Mouse (Mus musculus): Measurements from ENCODE around the gene Tmem79. TPM values are rescaled to one million over a fixed set of nuclear protein-coding genes. Genes with fewer than 3 reads are reported as not detected.
"Not testable (repeated sequence)": the region's sequence is repeated elsewhere in the genome, so short reads cannot be mapped to it uniquely, and the experiment has no call there.

Tmem79 gene
- 0.68 and 0.71 TPM in 2 replicates for polyA plus RNA-seq (2012; ENCODE audit: insufficient read depth, insufficient read length, missing spikeins)

GRCm38 (mm10) chr3:88336058-88337013 is at the start of gene Tmem79, which contains the start of gene Smg5:
Tmem79 (minus strand) TSS chr3:88336148.
Smg5 (plus strand) TSS chr3:88336260.
- Histone ChIP-seq H3K27ac (ENCODE audit: insufficient read depth, low read depth, low read length) (peak within 1 kb of the TSS; percentile 95), H3K4me3 (ENCODE audit: insufficient read depth, low read length) (peak within 1 kb of the TSS; percentile 96), H3K4me1 (ENCODE audit: control insufficient read depth, insufficient read depth, low read length) (peaks cover 23% of the 10 kb centered on the region)
- TF ChIP-seq CTCF (IDR thresholded peaks at IDR 0.05; ENCODE audit: low read depth, low read length) (no peak), POLR2A (IDR thresholded peaks at IDR 0.05; ENCODE audit: borderline replicate concordance, low read depth, low read length) (peak; percentile 74)

GRCm38 (mm10) chr3:88384364-88384763 is 48.4 kb upstream of the Tmem79 start, which contains the start of gene Bglap:
Bglap (minus strand) TSS chr3:88384464.
- Histone ChIP-seq H3K4me1 (ENCODE audit: control insufficient read depth, insufficient read depth, low read length) (peaks cover 2% of the 10 kb centered on the region; the same call in 1 of the 2 replicates), H3K27ac (ENCODE audit: insufficient read depth, low read depth, low read length) (no peak within 1 kb of the TSS), H3K4me3 (ENCODE audit: insufficient read depth, low read length) (no peak within 1 kb of the TSS)
- TF ChIP-seq CTCF (IDR thresholded peaks at IDR 0.05; ENCODE audit: low read depth, low read length) (no peak), POLR2A (IDR thresholded peaks at IDR 0.05; ENCODE audit: borderline replicate concordance, low read depth, low read length) (no peak)

- not testable (repeated sequence) for H3K27ac ChIP-seq (ENCODE audit: insufficient read depth, low read depth, low read length); H3K4me3 ChIP-seq (ENCODE audit: insufficient read depth, low read length); H3K4me1 ChIP-seq (ENCODE audit: control insufficient read depth, insufficient read depth, low read length)
Observed at GRCm38 (mm10) chr3:88382383-88382782, 46.4 kb upstream of the Tmem79 start.

GRCm38 (mm10) chr3:88381389-88382315 is 45.7 kb upstream of the Tmem79 start:
- H3K27ac ChIP-seq (ENCODE audit: insufficient read depth, low read depth, low read length); H3K4me3 ChIP-seq (ENCODE audit: insufficient read depth, low read length); H3K4me1 ChIP-seq (ENCODE audit: control insufficient read depth, insufficient read depth, low read length): not testable (repeated sequence)

- H3K4me3 ChIP-seq (ENCODE audit: insufficient read depth, low read length); H3K27ac ChIP-seq (ENCODE audit: insufficient read depth, low read depth, low read length); H3K4me1 ChIP-seq (ENCODE audit: control insufficient read depth, insufficient read depth, low read length): not testable (repeated sequence)
Observed at GRCm38 (mm10) chr3:88378599-88378998, 42.7 kb upstream of the Tmem79 start, which contains the start of gene Bglap2. Bglap2 (minus strand) TSS chr3:88378699.

- H3K4me1 ChIP-seq (ENCODE audit: control insufficient read depth, insufficient read depth, low read length); H3K27ac ChIP-seq (ENCODE audit: insufficient read depth, low read depth, low read length); H3K4me3 ChIP-seq (ENCODE audit: insufficient read depth, low read length): not testable (repeated sequence)
Observed at GRCm38 (mm10) chr3:88376644-88377043, 40.7 kb upstream of the Tmem79 start.

- H3K4me1 ChIP-seq (ENCODE audit: control insufficient read depth, insufficient read depth, low read length); H3K27ac ChIP-seq (ENCODE audit: insufficient read depth, low read depth, low read length); H3K4me3 ChIP-seq (ENCODE audit: insufficient read depth, low read length): not testable (repeated sequence)
Observed at GRCm38 (mm10) chr3:88375750-88376626, 40.0 kb upstream of the Tmem79 start.

- H3K4me3 ChIP-seq (ENCODE audit: insufficient read depth, low read length); H3K4me1 ChIP-seq (ENCODE audit: control insufficient read depth, insufficient read depth, low read length); H3K27ac ChIP-seq (ENCODE audit: insufficient read depth, low read depth, low read length): not testable (repeated sequence)
Observed at GRCm38 (mm10) chr3:88372643-88373042, 36.7 kb upstream of the Tmem79 start, which contains the start of gene Bglap3. Bglap3 (minus strand) TSS chr3:88372743.

GRCm38 (mm10) chr3:88368511-88368910 is 32.6 kb upstream of the Tmem79 start:
- not testable (repeated sequence) for H3K4me3 ChIP-seq (ENCODE audit: insufficient read depth, low read length); H3K4me1 ChIP-seq (ENCODE audit: control insufficient read depth, insufficient read depth, low read length); H3K27ac ChIP-seq (ENCODE audit: insufficient read depth, low read depth, low read length)

- H3K4me3 ChIP-seq (ENCODE audit: insufficient read depth, low read length); H3K27ac ChIP-seq (ENCODE audit: insufficient read depth, low read depth, low read length); H3K4me1 ChIP-seq (ENCODE audit: control insufficient read depth, insufficient read depth, low read length): not testable (repeated sequence)
Observed at GRCm38 (mm10) chr3:88367517-88367916, 31.6 kb upstream of the Tmem79 start.

GRCm38 (mm10) chr3:88366830-88367428 is 31.0 kb upstream of the Tmem79 start:
- not testable (repeated sequence) for H3K4me1 ChIP-seq (ENCODE audit: control insufficient read depth, insufficient read depth, low read length); H3K27ac ChIP-seq (ENCODE audit: insufficient read depth, low read depth, low read length); H3K4me3 ChIP-seq (ENCODE audit: insufficient read depth, low read length)

Data from bone marrow macrophage, adult 2 months (primary cell).